Mouse (Mus musculus) cerebellum, adult 2 months (tissue): ENCODE measurements at regions not wholly inside any gene's neighbourhood (a gene's known extent, or its start where the extent isn't known, plus 50 kb on each side); places are given as distances from the start of the nearest gene placed in this dataset.

Experiments
- DNase-seq, 2 experiments: peaks; one replicate each; pipeline ENCODE4 v3.0.0; 2021
- H3K27ac ChIP-seq: fragments of 200-500 bp; 2 replicates; pipeline ENCODE4 v1.5.1; 2012; ENCODE audit warnings: low read length, control low read depth, inconsistent platforms; ENCODE audit not compliant: insufficient read depth
- H3K27me3 ChIP-seq: fragments of 200-500 bp; 2 replicates; pipeline ENCODE4 v1.6.1; 2012; ENCODE audit warnings: inconsistent platforms, mild to moderate bottlenecking, low read length, moderate library complexity; ENCODE audit not compliant: control insufficient read depth, insufficient read depth
- H3K4me1 ChIP-seq: fragments of 200-500 bp; 2 replicates; pipeline ENCODE4 v1.6.1; 2011; ENCODE audit warnings: low read length; ENCODE audit not compliant: control insufficient read depth, insufficient read depth
- H3K4me3 ChIP-seq: fragments of 200-500 bp; replicated peaks from 2 replicates; pipeline ENCODE3; 2011; ENCODE audit warnings: mild to moderate bottlenecking, low read depth, low read length, control low read depth; ENCODE audit not compliant: insufficient read depth
- CTCF ChIP-seq: fragments of 200-500 bp; IDR thresholded peaks from 2 replicates; pipeline ENCODE4 v1.5.1; 2011; ENCODE audit warnings: low read depth, mild to moderate bottlenecking, control low read depth, low read length, moderate library complexity, borderline replicate concordance; ENCODE audit not compliant: insufficient read depth
- POLR2A ChIP-seq: fragments of 200-500 bp; IDR thresholded peaks from 2 replicates; pipeline ENCODE4 v1.6.1; 2011; ENCODE audit warnings: low read length, control low read depth, borderline replicate concordance; ENCODE audit not compliant: insufficient read depth
- WGBS: fragments of 180-500 bp; shearing (Covaris S2); methylation state at CpG from one replicate; pipeline ENCODE4 v1.1.7; 2018; 5-methylcytosine and 5-hydroxymethylcytosine counted together

- Histone ChIP-seq H3K27me3 (no peaks in the 10 kb centered on the region), H3K4me1 (0 out of 2 replicates have a peak, but pooled peaks cover 4% of the 10 kb centered on the region), H3K27ac (no peak overlapping the region), H3K4me3 (no peak overlapping the region)
- no peak for DNase-seq
- 92% methylated on average over 9 of the region's 9 CpGs for WGBS
- no peak for TF ChIP-seq POLR2A
- TF ChIP-seq CTCF: no peak
Measured at GRCm38 (mm10) chr8:87064768-87065167, 179.7 kb upstream of the N4bp1 start.

- Histone ChIP-seq H3K4me1 (0 out of 2 replicates have a peak, but pooled peaks cover 4% of the 10 kb centered on the region), H3K4me3 (no peak overlapping the region), H3K27ac (no peak overlapping the region), H3K27me3 (no peaks in the 10 kb centered on the region)
- TF ChIP-seq CTCF (no peak), POLR2A (no peak)
- peak; percentile 31 to 47 for DNase-seq
- WGBS: 20% methylated on average over 12 of the region's 12 CpGs
Measured at GRCm38 (mm10) chr8:87064250-87064747, 179.2 kb upstream of the N4bp1 start.

GRCm38 (mm10) chr8:87063588-87063987, 178.5 kb upstream of the N4bp1 start:
- H3K27me3 ChIP-seq: no peaks in the 10 kb centered on the region
- no peak for TF ChIP-seq CTCF
- no peak for TF ChIP-seq POLR2A
- DNase-seq: no peak
- 0 out of 2 replicates have a peak, but pooled peaks cover 4% of the 10 kb centered on the region for H3K4me1 ChIP-seq
- H3K4me3 ChIP-seq: no peak overlapping the region
- 63% methylated on average over 4 of the region's 4 CpGs for WGBS
- H3K27ac ChIP-seq: no peak overlapping the region

- Histone ChIP-seq H3K4me3 (no peak overlapping the region), H3K27ac (no peak overlapping the region), H3K27me3 (no peaks in the 10 kb centered on the region), H3K4me1 (0 out of 2 replicates have a peak, but pooled peaks cover 3% of the 10 kb centered on the region)
- peak; percentile 62 to 80 for DNase-seq
- WGBS: 5% methylated on average over 3 of the region's 3 CpGs
- no peak for TF ChIP-seq CTCF
- TF ChIP-seq POLR2A: no peak
Measured at GRCm38 (mm10) chr8:87049746-87050145, 164.7 kb upstream of the N4bp1 start.

GRCm38 (mm10) chr8:87049196-87049595, 164.1 kb upstream of the N4bp1 start:
- TF ChIP-seq CTCF: no peak
- no peak for TF ChIP-seq POLR2A
- no peaks in the 10 kb centered on the region for H3K27me3 ChIP-seq
- 0 out of 2 replicates have a peak, but pooled peaks cover 3% of the 10 kb centered on the region for H3K4me1 ChIP-seq
- 88% methylated on average over 4 of the region's 4 CpGs for WGBS
- no peak overlapping the region for H3K27ac ChIP-seq
- H3K4me3 ChIP-seq: no peak overlapping the region
- DNase-seq: no peak

GRCm38 (mm10) chr8:87046590-87046989, 161.5 kb upstream of the N4bp1 start:
- Histone ChIP-seq H3K27me3 (no peaks in the 10 kb centered on the region), H3K27ac (no peak overlapping the region), H3K4me1 (0 out of 2 replicates have a peak, but pooled peaks cover 3% of the 10 kb centered on the region), H3K4me3 (no peak overlapping the region)
- TF ChIP-seq POLR2A: no peak
- no peak for TF ChIP-seq CTCF
- DNase-seq: no peak
- WGBS: 83% methylated on average over 4 of the region's 4 CpGs

- DNase-seq: no peak
- H3K4me3 ChIP-seq: no peak overlapping the region
- TF ChIP-seq POLR2A: no peak
- TF ChIP-seq CTCF: no peak
- no peaks in the 10 kb centered on the region; the same call in 1 of the 2 replicates for H3K4me1 ChIP-seq
- no peak overlapping the region for H3K27ac ChIP-seq
- no peaks in the 10 kb centered on the region for H3K27me3 ChIP-seq
- 91% methylated on average over 5 of the region's 5 CpGs for WGBS
Measured at GRCm38 (mm10) chr8:87043016-87043415, 158.0 kb upstream of the N4bp1 start.

- H3K27ac ChIP-seq: no peak overlapping the region
- TF ChIP-seq POLR2A (no peak), CTCF (no peak)
- peak overlapping the region; percentile 42 for H3K4me3 ChIP-seq
- H3K4me1 ChIP-seq: no peaks in the 10 kb centered on the region; the same call in 1 of the 2 replicates
- peak; percentile 47 to 61 for DNase-seq
- H3K27me3 ChIP-seq: no peaks in the 10 kb centered on the region
- WGBS: 12% methylated on average over 48 of the region's 48 CpGs
Measured at GRCm38 (mm10) chr8:87037620-87038380, 152.7 kb upstream of the N4bp1 start.
